Mouse (Mus musculus): ENCODE measurements at regions not wholly inside any gene's neighbourhood (a gene's known extent, or its start where the extent isn't known, plus 50 kb on each side); places are given as distances from the start of the nearest gene placed in this dataset.
"Not testable (repeated sequence)": the region's sequence is repeated elsewhere in the genome, so short reads cannot be mapped to it uniquely, and the experiment has no call there.

GRCm38 (mm10) chr14:37440874-37441273 lies 305.8 kb upstream of the Ghitm start:
- no peak for ATAC-seq (replicated peaks; ENCODE audit: low FRiP score)
- no peaks in the 10 kb centered on the region for H3K9me3 ChIP-seq (ENCODE audit: control insufficient read depth, low read length)
- no peaks in the 10 kb centered on the region for H3K4me1 ChIP-seq (replicated peaks; ENCODE audit: control insufficient read depth, insufficient read depth, low read length)
- no peak overlapping the region for H3K27ac ChIP-seq (ENCODE audit: low read depth, low read length)
- 77% methylated on average over 2 of the region's 2 CpGs for WGBS
- no peak overlapping the region for H3K4me2 ChIP-seq
- no peak for DNase-seq (ENCODE audit: low spot score)
- H3K9ac ChIP-seq (ENCODE audit: low read depth, low read length) = no peak overlapping the region
- H3K4me3 ChIP-seq (ENCODE audit: low read depth, low read length) = no peak overlapping the region
- H3K36me3 ChIP-seq (ENCODE audit: control insufficient read depth, insufficient read depth, low read length) = no peaks in the 10 kb centered on the region
- no peaks in the 10 kb centered on the region for H3K27me3 ChIP-seq (replicated peaks; ENCODE audit: control insufficient read depth, insufficient read depth, low read length)

GRCm38 (mm10) chr14:37430656-37431055 lies 295.6 kb upstream of the Ghitm start:
- Histone ChIP-seq H3K9me3 (ENCODE audit: control insufficient read depth, low read length) (no peaks in the 10 kb centered on the region), H3K4me1 (replicated peaks; ENCODE audit: control insufficient read depth, insufficient read depth, low read length) (no peaks in the 10 kb centered on the region), H3K27ac (ENCODE audit: low read depth, low read length) (no peak overlapping the region), H3K4me2 (no peak overlapping the region), H3K27me3 (replicated peaks; ENCODE audit: control insufficient read depth, insufficient read depth, low read length) (no peaks in the 10 kb centered on the region), H3K9ac (ENCODE audit: low read depth, low read length) (no peak overlapping the region), H3K4me3 (ENCODE audit: low read depth, low read length) (no peak overlapping the region), H3K36me3 (ENCODE audit: control insufficient read depth, insufficient read depth, low read length) (no peaks in the 10 kb centered on the region)
- DNase-seq (ENCODE audit: low spot score) = no peak
- WGBS = 73% methylated on average over 1 of the region's 1 CpGs
- ATAC-seq (replicated peaks; ENCODE audit: low FRiP score) = no peak

DNA sequence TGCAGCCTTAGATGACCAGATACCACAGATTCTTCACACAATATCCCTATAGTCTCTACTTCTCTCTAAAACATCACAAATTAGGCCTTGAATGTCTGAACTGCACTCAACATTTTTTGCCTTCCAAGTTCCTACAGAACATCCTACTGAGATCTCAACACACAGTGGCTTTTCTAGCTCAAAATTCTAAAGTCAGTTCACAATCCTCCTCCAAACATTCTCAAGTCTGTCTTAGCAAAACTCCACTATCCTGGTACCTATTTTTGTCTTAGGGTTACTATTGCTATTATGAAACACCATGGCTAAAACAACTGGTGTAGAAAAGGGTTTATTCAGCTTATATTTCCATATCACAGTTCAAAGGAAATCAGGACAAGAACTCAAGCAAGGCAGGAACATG lies 290.4 kb upstream of the Ghitm start:
- no peaks in the 10 kb centered on the region for H3K36me3 ChIP-seq (ENCODE audit: control insufficient read depth, insufficient read depth, low read length)
- no peak overlapping the region for H3K9ac ChIP-seq (ENCODE audit: low read depth, low read length)
- H3K27me3 ChIP-seq (replicated peaks; ENCODE audit: control insufficient read depth, insufficient read depth, low read length) = no peaks in the 10 kb centered on the region
- no peak overlapping the region for H3K27ac ChIP-seq (ENCODE audit: low read depth, low read length)
- H3K4me1 ChIP-seq (replicated peaks; ENCODE audit: control insufficient read depth, insufficient read depth, low read length) = no peaks in the 10 kb centered on the region
- H3K9me3 ChIP-seq (ENCODE audit: control insufficient read depth, low read length) = no peaks in the 10 kb centered on the region
- ATAC-seq (replicated peaks; ENCODE audit: low FRiP score) (no peak), DNase-seq (ENCODE audit: low spot score) (no peak)
- no peak overlapping the region for H3K4me2 ChIP-seq
- H3K4me3 ChIP-seq (ENCODE audit: low read depth, low read length) = no peak overlapping the region

GRCm38 (mm10) chr14:37421566-37421965 lies 286.5 kb upstream of the Ghitm start:
- no peak for DNase-seq (ENCODE audit: low spot score)
- Histone ChIP-seq H3K27ac (ENCODE audit: low read depth, low read length) (no peak overlapping the region), H3K9ac (ENCODE audit: low read depth, low read length) (no peak overlapping the region), H3K4me1 (replicated peaks; ENCODE audit: control insufficient read depth, insufficient read depth, low read length) (no peaks in the 10 kb centered on the region), H3K36me3 (ENCODE audit: control insufficient read depth, insufficient read depth, low read length) (no peaks in the 10 kb centered on the region), H3K4me2 (no peak overlapping the region), H3K9me3 (ENCODE audit: control insufficient read depth, low read length) (no peaks in the 10 kb centered on the region), H3K27me3 (replicated peaks; ENCODE audit: control insufficient read depth, insufficient read depth, low read length) (no peaks in the 10 kb centered on the region), H3K4me3 (ENCODE audit: low read depth, low read length) (no peak overlapping the region)
- 52% methylated on average over 2 of the region's 2 CpGs for WGBS
- no peak for ATAC-seq (replicated peaks; ENCODE audit: low FRiP score)

DNA sequence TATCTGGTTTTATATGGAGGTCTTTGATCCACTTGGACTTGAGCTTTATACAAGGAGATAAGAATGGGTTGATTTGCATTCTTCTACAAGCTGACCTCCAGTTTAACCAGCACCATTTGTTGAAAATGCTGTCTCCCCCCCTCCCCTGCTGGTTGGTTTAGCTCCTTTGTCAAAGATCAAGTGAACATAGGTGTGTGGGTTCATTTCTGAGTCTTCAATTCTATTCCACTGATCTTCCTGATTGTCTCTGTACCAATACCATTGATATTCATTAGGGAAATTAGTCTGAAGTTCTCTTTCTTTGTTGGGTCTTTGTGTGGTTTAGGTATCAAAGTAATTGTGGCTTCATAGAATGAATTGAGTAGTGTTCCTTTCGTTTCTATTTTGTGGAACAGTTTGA lies 277.5 kb upstream of the Ghitm start:
- not testable (repeated sequence) for H3K27ac ChIP-seq (ENCODE audit: low read depth, low read length); H3K36me3 ChIP-seq (ENCODE audit: control insufficient read depth, insufficient read depth, low read length); H3K4me1 ChIP-seq (replicated peaks; ENCODE audit: control insufficient read depth, insufficient read depth, low read length); H3K27me3 ChIP-seq (replicated peaks; ENCODE audit: control insufficient read depth, insufficient read depth, low read length); ATAC-seq (replicated peaks; ENCODE audit: low FRiP score); H3K4me3 ChIP-seq (ENCODE audit: low read depth, low read length); H3K9me3 ChIP-seq (ENCODE audit: control insufficient read depth, low read length); H3K4me2 ChIP-seq; DNase-seq (ENCODE audit: low spot score); H3K9ac ChIP-seq (ENCODE audit: low read depth, low read length)
- WGBS = 35% methylated on average over 1 of the region's 1 CpGs

GRCm38 (mm10) chr14:37371972-37372371 lies 236.9 kb upstream of the Ghitm start:
- Histone ChIP-seq H3K9ac (ENCODE audit: low read depth, low read length) (no peak overlapping the region), H3K4me2 (no peak overlapping the region), H3K9me3 (ENCODE audit: control insufficient read depth, low read length) (no peaks in the 10 kb centered on the region), H3K4me3 (ENCODE audit: low read depth, low read length) (no peak overlapping the region), H3K4me1 (replicated peaks; ENCODE audit: control insufficient read depth, insufficient read depth, low read length) (no peaks in the 10 kb centered on the region), H3K27me3 (replicated peaks; ENCODE audit: control insufficient read depth, insufficient read depth, low read length) (no peaks in the 10 kb centered on the region), H3K36me3 (ENCODE audit: control insufficient read depth, insufficient read depth, low read length) (no peaks in the 10 kb centered on the region), H3K27ac (ENCODE audit: low read depth, low read length) (no peak overlapping the region)
- WGBS = 88% methylated on average over 1 of the region's 1 CpGs
- ATAC-seq (replicated peaks; ENCODE audit: low FRiP score) (no peak), DNase-seq (ENCODE audit: low spot score) (no peak)

DNA sequence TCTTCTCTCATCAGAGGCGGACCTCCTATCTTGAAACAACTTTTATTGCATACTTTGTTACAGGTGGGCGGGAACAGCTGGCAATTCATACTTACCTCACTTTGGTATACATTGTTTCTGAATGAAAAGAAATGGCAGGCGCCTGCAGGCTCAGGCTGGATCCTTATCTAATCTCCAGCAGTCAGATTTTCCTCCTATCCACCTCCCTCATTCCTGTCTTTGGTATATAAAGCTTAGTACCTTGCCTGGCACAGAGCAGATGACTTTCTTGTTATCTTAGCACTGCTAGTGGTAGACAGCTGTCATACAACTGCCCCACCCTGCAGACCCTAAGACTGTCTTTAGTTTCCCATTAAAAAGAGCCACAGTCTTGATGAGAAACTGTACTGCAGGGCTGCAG lies 226.8 kb upstream of the Ghitm start:
- no peak overlapping the region for H3K27ac ChIP-seq (ENCODE audit: low read depth, low read length)
- ATAC-seq (replicated peaks; ENCODE audit: low FRiP score) = no peak; the same call in 1 of the 2 replicates
- no peak overlapping the region for H3K4me3 ChIP-seq (ENCODE audit: low read depth, low read length)
- DNase-seq (ENCODE audit: low spot score) = no peak
- no peaks in the 10 kb centered on the region for H3K36me3 ChIP-seq (ENCODE audit: control insufficient read depth, insufficient read depth, low read length)
- no peaks in the 10 kb centered on the region for H3K9me3 ChIP-seq (ENCODE audit: control insufficient read depth, low read length)
- 60% methylated on average over 3 of the region's 3 CpGs for WGBS
- no peaks in the 10 kb centered on the region for H3K27me3 ChIP-seq (replicated peaks; ENCODE audit: control insufficient read depth, insufficient read depth, low read length)
- H3K4me2 ChIP-seq = no peak overlapping the region
- no peak overlapping the region for H3K9ac ChIP-seq (ENCODE audit: low read depth, low read length)
- no peaks in the 10 kb centered on the region for H3K4me1 ChIP-seq (replicated peaks; ENCODE audit: control insufficient read depth, insufficient read depth, low read length)

DNA sequence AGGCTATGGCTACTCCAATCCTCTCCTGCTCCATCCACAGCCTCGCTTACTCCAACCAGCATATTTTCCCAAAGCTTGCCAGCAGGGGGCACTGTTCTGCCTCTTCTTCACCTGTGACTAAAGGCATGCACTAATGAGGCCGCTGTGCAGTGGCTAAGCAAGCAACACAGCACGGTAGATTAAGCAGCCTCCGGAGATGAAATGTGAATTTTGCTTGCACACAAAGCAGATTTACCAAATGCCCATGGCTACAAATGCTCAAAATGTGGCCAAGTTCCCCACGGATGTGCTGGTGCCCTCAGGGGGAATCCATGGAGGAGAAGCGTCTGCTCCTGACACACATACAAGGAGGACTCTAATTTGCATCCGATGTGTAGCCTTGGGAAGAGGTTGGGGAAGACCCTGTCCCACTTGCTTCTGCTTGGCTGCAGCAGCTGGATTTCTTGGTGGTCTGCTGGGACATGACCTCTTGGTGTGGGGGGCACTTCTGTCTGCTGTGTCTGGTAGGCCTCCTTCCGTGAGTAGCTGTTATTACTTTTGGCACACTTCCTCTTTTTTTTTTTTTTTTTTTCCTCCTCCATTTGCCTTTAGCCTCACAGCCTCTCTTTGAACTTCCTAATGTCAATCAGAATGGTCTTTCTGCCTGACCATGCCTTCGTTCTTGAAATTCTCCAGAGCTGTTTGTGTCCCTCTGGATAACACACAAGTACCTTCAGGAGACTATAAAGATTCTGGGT lies 221.1 kb upstream of the Ghitm start:
- no peaks in the 10 kb centered on the region for H3K36me3 ChIP-seq (ENCODE audit: control insufficient read depth, insufficient read depth, low read length)
- no peak overlapping the region for H3K4me2 ChIP-seq
- H3K9me3 ChIP-seq (ENCODE audit: control insufficient read depth, low read length) = no peaks in the 10 kb centered on the region
- no peaks in the 10 kb centered on the region for H3K27me3 ChIP-seq (replicated peaks; ENCODE audit: control insufficient read depth, insufficient read depth, low read length)
- DNase-seq (ENCODE audit: low spot score) (peak; percentile 39), ATAC-seq (replicated peaks; ENCODE audit: low FRiP score) (0 out of 2 replicates have a peak, but pooled peaks have one; percentile 29)
- no peak overlapping the region for H3K27ac ChIP-seq (ENCODE audit: low read depth, low read length)
- H3K4me3 ChIP-seq (ENCODE audit: low read depth, low read length) = no peak overlapping the region
- H3K4me1 ChIP-seq (replicated peaks; ENCODE audit: control insufficient read depth, insufficient read depth, low read length) = no peaks in the 10 kb centered on the region
- WGBS = 42% methylated on average over 9 of the region's 9 CpGs
- H3K9ac ChIP-seq (ENCODE audit: low read depth, low read length) = no peak overlapping the region

GRCm38 (mm10) chr14:37323392-37323791 lies 188.3 kb upstream of the Ghitm start:
- no peaks in the 10 kb centered on the region for H3K36me3 ChIP-seq (ENCODE audit: control insufficient read depth, insufficient read depth, low read length)
- no peak overlapping the region for H3K9ac ChIP-seq (ENCODE audit: low read depth, low read length)
- H3K4me1 ChIP-seq (replicated peaks; ENCODE audit: control insufficient read depth, insufficient read depth, low read length) = no peaks in the 10 kb centered on the region
- no peaks in the 10 kb centered on the region for H3K9me3 ChIP-seq (ENCODE audit: control insufficient read depth, low read length)
- H3K27me3 ChIP-seq (replicated peaks; ENCODE audit: control insufficient read depth, insufficient read depth, low read length) = no peaks in the 10 kb centered on the region
- no peak overlapping the region for H3K4me3 ChIP-seq (ENCODE audit: low read depth, low read length)
- no peak overlapping the region for H3K27ac ChIP-seq (ENCODE audit: low read depth, low read length)
- no peak for DNase-seq (ENCODE audit: low spot score)
- no peak for ATAC-seq (replicated peaks; ENCODE audit: low FRiP score)
- WGBS = 56% methylated on average over 4 of the region's 4 CpGs
- H3K4me2 ChIP-seq = no peak overlapping the region

Data from liver, embryonic 11.5 days (tissue).